Mouse (Mus musculus) CD4-positive, CD25-positive, alpha-beta regulatory T cell, adult 2 months (primary cell): Measurements from ENCODE around the gene C130060K24Rik.

Experiments
- DNase-seq: peaks from one replicate; pipeline ENCODE4 v3.0.0-alpha.2; 2012; ENCODE audit warnings: low read depth, low spot score

The C130060K24Rik gene

DNA sequence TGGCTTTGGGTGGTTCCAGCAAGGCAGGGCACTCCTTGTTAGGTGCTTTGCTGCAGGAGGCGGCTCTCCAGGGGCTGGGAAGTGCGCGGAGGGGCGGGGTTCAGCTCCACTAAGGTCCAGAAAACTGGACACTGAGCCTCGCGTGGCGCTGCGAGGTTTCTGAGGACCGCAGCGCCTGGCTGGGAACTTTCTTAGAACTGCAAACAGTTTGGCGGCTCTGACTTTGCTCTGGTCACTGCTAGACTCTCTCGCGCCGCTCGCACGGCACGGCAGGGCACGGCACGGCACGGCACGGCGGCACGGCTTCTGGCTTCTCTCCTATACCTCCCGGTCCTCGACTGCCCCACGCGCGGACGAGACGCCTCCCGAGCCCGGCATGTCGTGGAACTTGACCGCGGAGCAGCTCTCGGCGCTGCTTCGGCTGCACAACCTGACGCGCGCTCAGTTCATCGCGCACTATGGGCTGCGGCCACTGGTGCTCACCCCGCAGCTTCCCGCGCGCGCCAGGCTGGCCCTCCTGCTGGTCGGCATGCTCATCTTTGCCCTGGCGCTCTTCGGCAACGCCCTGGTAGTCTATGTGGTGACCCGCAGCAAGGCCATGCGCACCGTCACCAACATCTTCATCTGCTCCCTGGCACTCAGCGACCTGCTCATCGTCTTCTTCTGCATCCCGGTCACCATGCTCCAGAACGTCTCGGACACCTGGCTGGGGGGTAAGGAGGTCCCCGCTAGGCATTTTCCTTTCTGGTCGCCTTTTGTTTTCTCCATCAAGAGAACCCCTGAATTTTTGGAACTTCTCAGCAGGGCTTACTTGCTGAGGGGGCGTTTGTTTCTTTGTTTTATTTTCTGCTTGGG lies at the start of gene C130060K24Rik:
Gene C130060K24Rik (plus strand): TSS at position 188 of the 855 bp plus-strand sequence.
- no peak for DNase-seq

DNA sequence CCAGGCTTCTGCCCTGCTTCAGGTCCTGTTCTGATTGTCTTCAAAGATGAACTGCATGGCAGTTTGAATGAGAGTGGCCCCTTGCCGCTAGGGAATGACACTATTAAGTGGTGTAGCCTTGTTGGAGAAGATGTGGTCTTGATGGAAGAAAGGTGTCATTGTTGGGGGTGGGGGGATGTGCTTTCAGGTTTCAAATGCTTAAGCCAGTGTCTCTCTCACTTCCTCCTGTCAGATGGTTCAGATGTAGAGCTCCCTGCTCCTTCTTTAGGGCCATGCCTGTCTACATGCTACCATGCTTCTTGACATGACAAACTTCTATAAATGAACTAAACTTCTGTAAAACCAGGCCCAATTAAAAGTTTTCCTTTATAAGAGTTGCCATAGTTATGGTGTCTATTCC lies 46.7 kb upstream of the C130060K24Rik start:
- no peak for DNase-seq

DNA sequence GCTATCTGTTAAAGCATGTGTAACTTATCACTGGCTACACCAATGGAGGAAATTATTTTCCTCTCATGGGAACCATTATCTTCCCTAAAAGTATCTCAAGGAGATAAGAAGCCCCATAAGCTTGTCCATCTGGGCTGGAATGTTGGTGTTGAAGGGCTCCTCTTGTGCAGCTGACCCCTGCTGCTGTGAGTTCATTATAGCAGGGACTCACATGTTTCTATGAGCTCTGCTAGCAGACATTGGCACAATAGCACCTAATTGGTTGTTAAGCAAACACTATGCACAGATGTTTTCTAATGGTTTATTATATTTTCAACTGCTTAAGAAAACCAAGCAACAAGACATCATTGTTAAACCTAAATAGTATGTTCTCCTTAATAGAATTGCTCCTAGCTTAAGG lies 41.5 kb upstream of the C130060K24Rik start:
- DNase-seq: no peak

DNA sequence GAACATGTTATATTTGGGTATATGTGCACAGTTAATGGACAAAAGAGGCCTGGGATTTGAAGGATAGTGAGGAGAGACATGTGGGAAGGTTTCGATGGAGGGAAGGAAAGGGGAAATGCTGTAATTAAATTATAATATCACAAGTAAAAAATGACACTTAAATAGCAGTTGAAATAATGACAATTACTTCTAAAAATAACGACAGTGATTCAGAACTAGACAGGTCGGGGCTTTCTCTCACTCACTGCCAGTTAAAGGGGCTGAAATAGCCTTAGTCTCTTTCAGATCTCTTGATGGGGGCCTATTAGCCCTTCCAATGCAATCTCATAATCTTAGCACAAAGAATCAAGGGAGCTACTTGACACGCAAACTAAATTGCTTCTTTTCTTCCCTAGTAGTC lies 39.5 kb upstream of the C130060K24Rik start:
- DNase-seq: no peak

DNA sequence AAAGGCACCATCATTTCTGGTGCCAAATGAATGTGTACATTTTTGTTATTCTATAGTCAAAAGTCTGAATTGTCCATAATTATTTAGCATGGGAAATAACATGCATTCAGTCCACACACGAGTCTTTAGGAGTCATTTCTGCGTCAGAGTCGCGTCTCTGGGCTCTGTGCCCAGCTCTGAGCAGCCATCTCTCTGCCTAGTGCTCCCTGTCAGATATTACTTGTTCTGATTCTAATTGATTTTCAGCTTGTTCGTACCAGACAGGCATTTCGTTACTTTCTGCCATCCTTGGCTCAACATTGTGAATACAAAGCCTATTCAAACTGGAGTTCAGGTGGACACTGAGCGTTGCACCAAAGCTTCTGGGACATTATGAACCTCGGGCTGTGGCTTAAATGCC lies 33.2 kb upstream of the C130060K24Rik start:
- DNase-seq: no peak

DNA sequence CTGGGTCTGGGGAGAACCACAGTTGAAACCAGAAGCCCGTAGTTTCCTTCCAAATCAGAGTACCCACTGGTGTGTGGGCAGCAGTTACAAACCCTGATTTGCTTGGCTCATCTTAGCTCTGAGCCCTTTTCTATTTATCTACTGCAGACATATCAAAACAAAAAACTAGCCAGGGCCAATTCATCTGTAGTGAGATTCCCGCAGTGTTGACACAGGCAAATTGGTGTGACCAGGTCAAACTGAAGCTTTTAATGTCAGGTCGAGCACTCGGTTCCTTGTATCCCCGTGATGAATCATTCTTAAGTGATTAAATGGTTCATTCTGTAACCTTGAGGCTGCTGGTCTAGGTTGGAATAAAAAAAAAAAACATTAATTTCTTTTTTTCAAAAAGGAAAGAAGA lies 32.6 kb upstream of the C130060K24Rik start:
- no peak for DNase-seq

DNA sequence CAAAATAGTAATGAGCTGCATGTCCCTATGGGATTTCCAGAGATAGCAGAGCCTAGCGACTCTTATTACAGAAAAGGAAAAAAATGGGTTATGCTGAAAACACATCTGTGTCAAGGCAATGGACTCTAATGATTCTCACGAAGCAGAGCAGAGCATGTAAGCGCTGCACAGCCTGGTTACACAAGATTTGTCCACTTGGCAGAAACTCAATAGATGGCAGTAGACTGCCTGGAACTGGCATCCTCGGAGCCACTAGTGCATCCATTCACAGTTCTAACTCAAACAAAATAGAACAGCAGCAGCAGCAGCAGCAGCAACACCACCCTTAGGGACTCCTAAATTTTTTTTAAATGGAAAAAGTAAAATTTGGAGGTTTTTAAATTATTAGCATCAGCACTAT lies 29.3 kb upstream of the C130060K24Rik start:
- DNase-seq: no peak

DNA sequence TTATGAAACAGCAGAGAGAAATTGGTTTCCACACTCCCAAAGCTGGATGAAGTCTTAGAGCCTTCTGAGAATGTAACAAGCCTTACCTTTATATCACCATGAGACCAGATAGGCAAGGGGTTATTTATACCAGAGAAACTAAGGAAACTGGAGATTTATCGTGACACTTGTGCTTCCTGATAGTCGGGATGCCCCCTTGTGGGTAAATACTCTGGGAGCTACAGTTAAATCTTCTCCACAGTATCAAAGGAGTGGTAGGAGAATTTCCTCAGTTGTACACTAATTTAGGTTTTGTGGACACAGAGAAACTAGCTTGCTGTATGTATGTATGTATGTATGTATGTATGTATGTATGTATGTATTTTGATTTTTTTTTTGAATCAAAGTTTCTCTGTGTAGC lies 5.0 kb upstream of the C130060K24Rik start:
- DNase-seq: no peak

DNA sequence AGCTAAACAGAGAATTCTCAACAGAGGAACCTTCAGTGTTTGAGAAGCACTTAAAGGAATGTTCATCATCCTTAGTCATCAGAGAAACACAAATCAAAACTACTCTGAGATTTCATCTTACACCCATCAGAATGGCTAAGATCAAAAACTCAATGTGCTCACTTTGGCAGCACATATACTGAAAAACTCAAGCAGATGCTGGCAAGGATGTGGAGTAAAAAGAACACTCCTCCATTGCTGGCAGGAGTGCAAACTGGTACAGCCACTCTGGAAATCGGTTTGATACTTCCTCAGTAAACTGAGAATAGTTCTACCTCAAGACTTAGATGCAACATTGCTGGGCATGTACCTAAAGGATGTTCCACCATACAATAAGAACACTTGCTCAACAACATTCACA lies 41.0 kb downstream of the C130060K24Rik start:
- DNase-seq: no peak

DNA sequence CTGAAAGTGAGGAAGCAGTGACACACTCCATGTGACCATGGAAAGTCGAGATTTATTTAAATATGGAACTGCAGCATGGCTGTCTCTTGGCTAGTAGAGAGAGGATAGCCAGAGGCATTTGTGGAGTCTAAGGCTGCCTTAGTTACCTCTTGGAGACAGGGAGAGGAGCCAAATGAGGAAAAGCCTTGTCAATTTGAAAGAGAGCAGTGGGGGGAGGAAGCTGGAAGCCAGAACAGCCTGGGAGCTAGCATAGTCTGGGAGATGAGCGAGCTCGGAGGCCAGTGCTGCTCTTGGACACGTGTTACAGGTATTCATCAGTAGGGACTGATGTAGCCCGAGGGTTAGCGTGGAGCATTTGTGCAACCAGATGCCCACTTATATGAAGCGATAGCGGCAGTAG lies 46.2 kb downstream of the C130060K24Rik start:
- no peak for DNase-seq

DNA sequence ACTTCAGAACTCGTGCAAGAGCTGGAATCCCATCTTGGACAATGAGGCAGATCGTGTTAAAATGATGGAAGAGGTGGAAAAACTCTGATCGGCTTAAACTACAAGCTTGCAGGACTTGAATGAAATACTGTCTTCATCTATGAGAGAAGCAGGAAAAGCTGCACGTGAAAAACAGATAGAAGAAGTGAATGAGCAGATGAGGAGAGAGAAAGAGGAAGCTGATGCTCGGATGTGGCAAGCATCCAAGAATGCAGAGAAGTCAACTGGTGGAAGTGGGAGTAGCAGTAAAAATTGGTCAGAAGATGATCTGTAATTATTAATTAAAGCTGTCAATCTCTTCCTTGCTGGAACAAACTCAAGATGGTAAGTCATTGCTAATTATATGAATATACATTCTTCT lies 52.3 kb downstream of the C130060K24Rik start:
- no peak for DNase-seq

DNA sequence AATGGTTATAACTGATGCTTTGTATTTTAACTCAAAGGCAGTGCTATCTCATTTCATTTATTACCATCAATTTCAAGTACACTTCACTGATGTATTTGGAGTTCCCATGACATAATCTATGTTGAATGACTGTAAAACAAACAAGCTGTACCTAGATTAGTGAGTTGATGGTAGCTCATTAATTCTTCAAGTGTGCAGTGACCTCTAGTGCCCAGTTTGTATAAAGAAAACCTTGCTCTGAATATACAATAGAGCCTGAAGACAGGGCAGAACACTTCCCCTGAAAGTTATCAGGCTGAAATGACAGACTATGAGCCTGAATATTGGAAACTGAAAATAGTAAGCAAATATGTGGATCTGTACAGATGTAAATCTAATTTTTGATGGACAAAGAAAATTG lies 72.6 kb downstream of the C130060K24Rik start:
- peak; percentile 63 for DNase-seq

DNA sequence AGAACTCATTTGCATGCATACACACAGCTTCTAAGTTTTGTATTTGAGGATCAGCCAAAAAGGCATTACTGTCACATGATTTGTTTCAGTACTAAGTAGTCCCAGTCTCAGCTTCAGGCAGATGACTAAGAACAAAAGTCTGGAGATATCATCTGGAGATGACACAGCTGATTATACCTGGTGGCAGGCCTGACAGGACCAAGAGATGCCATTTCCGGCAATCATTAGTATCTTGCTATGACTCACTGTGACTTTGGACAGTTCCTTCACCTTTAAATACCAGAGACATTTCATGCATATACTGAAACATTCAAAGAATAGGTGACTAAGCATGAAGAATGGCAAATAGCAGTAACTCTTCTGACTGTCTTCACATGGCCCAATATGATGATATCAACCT lies 84.4 kb downstream of the C130060K24Rik start:
- DNase-seq: peak; percentile 41

DNA sequence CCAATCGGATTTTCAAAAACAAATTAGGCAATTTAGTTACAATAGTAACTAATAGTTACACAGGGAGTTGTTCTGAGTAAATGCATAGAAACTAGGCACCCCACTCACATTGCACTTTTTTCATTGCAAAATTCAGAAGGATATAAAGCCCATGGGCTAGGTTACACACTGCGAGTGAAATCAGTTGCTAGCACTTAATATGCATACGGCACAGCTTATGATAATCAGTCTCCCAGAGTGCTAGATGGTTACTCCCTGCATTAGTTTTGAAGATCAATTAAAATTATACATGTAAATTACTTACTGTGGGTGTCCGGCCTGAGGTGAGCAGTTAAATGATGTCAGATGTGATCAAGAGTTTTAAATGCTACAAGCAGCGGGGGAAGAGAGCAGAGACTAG lies 89.4 kb downstream of the C130060K24Rik start:
- no peak for DNase-seq

DNA sequence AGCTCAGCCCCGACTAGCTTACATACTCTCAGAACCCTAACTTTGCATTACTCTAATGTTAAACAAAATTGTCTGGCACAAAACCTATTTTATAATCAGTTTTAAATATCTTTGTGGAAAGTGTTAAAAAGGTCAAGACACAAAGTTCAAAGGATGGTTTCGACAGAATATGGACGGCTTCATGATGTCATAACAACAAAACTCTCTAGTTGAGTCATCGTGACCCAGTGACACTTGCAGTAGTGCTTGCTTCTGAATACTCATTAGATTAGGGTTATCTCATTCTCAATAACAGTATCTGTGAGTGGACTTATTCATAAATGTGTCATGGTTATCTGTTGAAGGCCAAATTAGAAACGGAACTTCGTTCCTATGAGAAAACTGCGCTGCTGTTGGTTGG lies 91.5 kb downstream of the C130060K24Rik start:
- DNase-seq: peak; percentile 42

DNA sequence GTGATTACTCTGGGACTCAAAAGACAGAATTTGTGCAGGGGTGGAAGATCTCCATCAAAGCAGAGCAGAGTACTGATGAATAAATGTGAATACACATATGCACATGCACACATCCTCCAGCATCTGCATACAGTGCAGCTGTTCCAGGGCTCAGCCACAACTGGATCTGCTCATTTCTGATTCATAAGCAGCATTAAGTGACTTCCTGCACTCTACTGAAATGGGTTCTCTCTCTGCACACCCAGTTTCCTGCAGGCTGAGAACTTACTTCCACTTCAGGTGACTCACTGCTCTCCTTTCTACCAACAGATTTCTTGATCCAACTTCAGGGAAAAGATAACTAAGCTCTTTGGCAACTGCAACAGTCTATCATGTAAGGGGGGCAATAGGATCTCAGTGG lies 117.9 kb downstream of the C130060K24Rik start:
- DNase-seq: no peak
